ENCODE assay signal across 10 mouse cellular contexts in genomic region chr1:34150416-34151093, GRCm38 (mm10).
DNase-seq lines count a peak whose midpoint lies in the region; ATAC-seq and TF ChIP-seq lines count a peak whose summit lies in the region.
"Had no signal": no experiment of that assay in that cellular context is flagged by ENCODE, and none has a peak within 500 bp of the region (broad histone marks: within the 10 kb centered on the region; RNA-seq: fewer than 3 reads in every experiment).

No protein-coding gene starts in this region.

- peak overlapping the region; percentile 78 for H3K27ac ChIP-seq in forebrain, embryonic 13.5 days
- peak overlapping the region; percentile 72 for H3K27ac ChIP-seq in limb, embryonic 13.5 days

- peak; percentile 36 for DNase-seq in gastrocnemius, postnatal 25 days
- DNase-seq in gastrocnemius, postnatal 14 days, result no peak
- no peak for DNase-seq in thymus, postnatal 25 days
- no peak for DNase-seq in yolk sac, embryonic 10.5 days (ENCODE audit: low spot score)
- DNase-seq: kidney, adult 8-10 months had no signal

- ATAC-seq in forebrain, embryonic 13.5 days, result peak; percentile 86
- ATAC-seq in limb, embryonic 13.5 days (ENCODE audit: low FRiP score, low read depth), result peak; percentile 87
- no peak for ATAC-seq in cerebellum, adult (ENCODE audit: insufficient number of reproducible peaks, low FRiP score, low TSS enrichment)

- peaks cover 32% of the 10 kb centered on the region for H3K36me3 ChIP-seq in C2C12 (ENCODE audit: control insufficient read depth, insufficient read depth)
- H3K36me3 ChIP-seq in forebrain, embryonic 13.5 days (ENCODE audit: poor library complexity, severe bottlenecking), result no peaks in the 10 kb centered on the region
- no peaks in the 10 kb centered on the region for H3K36me3 ChIP-seq in limb, embryonic 13.5 days

- H3K4me3 ChIP-seq in C2C12 (ENCODE audit: insufficient read depth, poor library complexity, severe bottlenecking), result no peak overlapping the region
- no peak overlapping the region for H3K4me3 ChIP-seq in forebrain, embryonic 13.5 days
- H3K4me3 ChIP-seq in limb, embryonic 13.5 days, result no peak overlapping the region
- H3K4me3 ChIP-seq: megakaryocyte, embryonic 14.5 days had no signal

- H3ac ChIP-seq in C2C12 (ENCODE audit: control insufficient read depth, insufficient read length, low read depth), result no peak overlapping the region

- TF ChIP-seq CTCF in C2C12 (IDR thresholded peaks at IDR 0.05; ENCODE audit: control insufficient read depth, insufficient read depth, insufficient read length), result no peak

- intact Hi-C loops in gastrocnemius, postnatal 14 days (cut with DNase I; ENCODE audit: low total_unique reads), result no loop called here

- 17% methylated on average over 10 of the region's 10 CpGs for WGBS in forebrain, embryonic 13.5 days
- WGBS in limb, embryonic 13.5 days, result 37% methylated on average over 10 of the region's 10 CpGs

- no peaks in the 10 kb centered on the region for H3K27me3 ChIP-seq in C2C12 (ENCODE audit: control insufficient read depth, insufficient read depth, insufficient read length)
- no peaks in the 10 kb centered on the region for H3K27me3 ChIP-seq in forebrain, embryonic 13.5 days
- no peaks in the 10 kb centered on the region for H3K27me3 ChIP-seq in limb, embryonic 13.5 days
- H3K27me3 ChIP-seq: megakaryocyte, embryonic 14.5 days had no signal

- H3K79me2 ChIP-seq in C2C12 (ENCODE audit: control insufficient read depth, insufficient read depth), result peaks cover 57% of the 10 kb centered on the region

- no peaks in the 10 kb centered on the region for H3K9me3 ChIP-seq in forebrain, embryonic 13.5 days (replicated peaks)
- no peaks in the 10 kb centered on the region for H3K9me3 ChIP-seq in limb, embryonic 13.5 days

- peaks cover 20% of the 10 kb centered on the region for H3K79me3 ChIP-seq in C2C12 (ENCODE audit: low read depth)

- no peak overlapping the region for H3K9ac ChIP-seq in forebrain, embryonic 13.5 days
- no peak overlapping the region for H3K9ac ChIP-seq in limb, embryonic 13.5 days

- H3K4me1 ChIP-seq in forebrain, embryonic 13.5 days, result peaks cover 7% of the 10 kb centered on the region; the same call in 1 of the 2 replicates
- H3K4me1 ChIP-seq in limb, embryonic 13.5 days, result peaks cover 10% of the 10 kb centered on the region
- H3K4me1 ChIP-seq: megakaryocyte, embryonic 14.5 days had no signal

- no peak overlapping the region for H3K4me2 ChIP-seq in forebrain, embryonic 13.5 days
- no peak overlapping the region for H3K4me2 ChIP-seq in limb, embryonic 13.5 days (replicated peaks)

TF ChIP-seq in C2C12, 6 proteins besides CTCF, POLR2A, EP300 and RAD21:
- TF ChIP-seq MYOD1 (IDR thresholded peaks at IDR 0.05; ENCODE audit: control insufficient read depth, insufficient read length, low read depth) (peak; percentile 87), MYOG (IDR thresholded peaks at IDR 0.05; ENCODE audit: control insufficient read depth, extremely low read depth, insufficient read length) (no peak), CEBPB (IDR thresholded peaks at IDR 0.05; ENCODE audit: low read depth) (no peak), FOSL1 (IDR thresholded peaks at IDR 0.05; ENCODE audit: insufficient read depth, low read length, poor library complexity, severe bottlenecking) (no peak)
